Mouse (Mus musculus) 3T3-L1 (cell line): ENCODE results near the gene Cfap126.
A peak's percentile ranks its signal among the peaks of the same experiment; 100 is the strongest.
"Not testable (repeated sequence)": the region's sequence is repeated elsewhere in the genome, so short reads cannot be mapped to it uniquely, and the experiment has no call there.

Experiments
- DNase-seq: peaks from one replicate; pipeline ENCODE4 v3.0.0-alpha.2; 2015; ENCODE audit warnings: low read depth, low spot score

The Cfap126 gene

GRCm38 (mm10) chr1:171124398-171124797 lies 10.7 kb downstream of the Cfap126 start:
- DNase-seq = no peak

- DNase-seq = no peak
These were observed 15.5 kb downstream of the Cfap126 start for GRCm38 (mm10) chr1:171129251-171129650.

- DNase-seq = no peak
These were observed 17.3 kb downstream of the Cfap126 start for GRCm38 (mm10) chr1:171130971-171131370.

GRCm38 (mm10) chr1:171135600-171135999 lies 21.9 kb downstream of the Cfap126 start:
- no peak for DNase-seq

- DNase-seq = not testable (repeated sequence)
These were observed 23.9 kb downstream of the Cfap126 start for GRCm38 (mm10) chr1:171137486-171138155.

- not testable (repeated sequence) for DNase-seq
These were observed 29.3 kb downstream of the Cfap126 start for GRCm38 (mm10) chr1:171142981-171143380.

GRCm38 (mm10) chr1:171149974-171150760 lies 36.4 kb downstream of the Cfap126 start, which contains the start of the genes Sdhc and Mpz:
Gene Sdhc, minus strand, starts transcription at chr1:171150603.
Gene Mpz, plus strand, starts transcription at chr1:171150711.
- peak; percentile 95 for DNase-seq

- DNase-seq = peak; percentile 52
These were observed 37.2 kb downstream of the Cfap126 start for GRCm38 (mm10) chr1:171150838-171151391.

- DNase-seq = no peak
These were observed 38.2 kb downstream of the Cfap126 start for GRCm38 (mm10) chr1:171151966-171152365.

- peak; percentile 20 for DNase-seq
These were observed 42.9 kb downstream of the Cfap126 start for GRCm38 (mm10) chr1:171156644-171157043.

GRCm38 (mm10) chr1:171157965-171158364 lies 44.2 kb downstream of the Cfap126 start:
- DNase-seq = no peak

GRCm38 (mm10) chr1:171159485-171159975 lies 45.8 kb downstream of the Cfap126 start:
- DNase-seq = no peak

GRCm38 (mm10) chr1:171162526-171162925 lies 48.8 kb downstream of the Cfap126 start:
- no peak for DNase-seq

- DNase-seq = peak; percentile 22
These were observed 50.5 kb downstream of the Cfap126 start for GRCm38 (mm10) chr1:171164258-171164657.

- no peak for DNase-seq
These were observed 52.1 kb downstream of the Cfap126 start for GRCm38 (mm10) chr1:171165629-171166345.

GRCm38 (mm10) chr1:171168906-171169305 lies 55.2 kb downstream of the Cfap126 start:
- no peak for DNase-seq

- DNase-seq = no peak
These were observed 56.2 kb downstream of the Cfap126 start for GRCm38 (mm10) chr1:171169913-171170312.

GRCm38 (mm10) chr1:171171138-171171537 lies 57.4 kb downstream of the Cfap126 start:
- no peak for DNase-seq

GRCm38 (mm10) chr1:171172779-171173178 lies 59.1 kb downstream of the Cfap126 start:
- no peak for DNase-seq
